Mouse (Mus musculus) liver, adult 2 months (tissue): ENCODE data around the gene Ccdc170. TPM values are rescaled to one million over a fixed set of nuclear protein-coding genes. Genes with fewer than 3 reads are reported as not detected.
A peak's percentile ranks its signal among the peaks of the same experiment; 100 is the strongest.

Experiments used
- DNase-seq: peaks from one replicate; pipeline ENCODE4 v3.0.0-alpha.2; 2011; ENCODE audit warnings: low read depth, low spot score; ENCODE audit errors: extremely low read depth
- H3K27ac ChIP-seq: fragments of 200-500 bp; replicated peaks from 2 replicates; pipeline ENCODE4 v1.5.1; 2012; ENCODE audit warnings: low read depth, mild to moderate bottlenecking, control low read depth, inconsistent platforms, low read length; ENCODE audit not compliant: insufficient read depth
- H3K27me3 ChIP-seq: fragments of 200-500 bp; 2 replicates; pipeline ENCODE4 v1.6.1; 2012; ENCODE audit warnings: mild to moderate bottlenecking, moderate library complexity, low read length, inconsistent platforms; ENCODE audit not compliant: control insufficient read depth, insufficient read depth
- H3K36me3 ChIP-seq: fragments of 200-500 bp; 2 replicates; pipeline ENCODE4 v1.6.1; 2012; ENCODE audit warnings: low read length, inconsistent platforms; ENCODE audit not compliant: control insufficient read depth, insufficient read depth
- H3K4me1 ChIP-seq: fragments of 200-500 bp; 2 replicates; pipeline ENCODE4 v1.6.1; 2011; ENCODE audit warnings: low read length; ENCODE audit not compliant: control insufficient read depth, insufficient read depth
- H3K4me3 ChIP-seq: fragments of 200-500 bp; 2 replicates; pipeline ENCODE4 v1.5.1; 2011; ENCODE audit warnings: low read depth, mild to moderate bottlenecking, control low read depth, low read length, moderate library complexity; ENCODE audit not compliant: insufficient read depth
- H3K79me2 ChIP-seq: fragments of 200-500 bp; 2 replicates; pipeline ENCODE4 v1.6.1; 2012; ENCODE audit warnings: inconsistent platforms, mild to moderate bottlenecking, low read length, moderate library complexity; ENCODE audit not compliant: control insufficient read depth, insufficient read depth
- H3K9ac ChIP-seq: fragments of 200-500 bp; 2 replicates; pipeline ENCODE4 v1.6.1; 2012; ENCODE audit warnings: low read depth, mild to moderate bottlenecking, control low read depth, inconsistent platforms, low read length
- CTCF ChIP-seq: fragments of 200-500 bp; IDR thresholded peaks from 2 replicates; pipeline ENCODE4 v1.5.1; 2011; ENCODE audit warnings: low read depth, low read length, control low read depth
- POLR2A ChIP-seq: fragments of 200-500 bp; IDR thresholded peaks from 2 replicates; pipeline ENCODE4 v1.6.1; 2011; ENCODE audit warnings: low read length, control low read depth; ENCODE audit not compliant: insufficient read depth; ENCODE audit errors: extremely low read depth
- WGBS: fragments of 180-500 bp; shearing (Covaris S2); methylation state at CpG from one replicate; pipeline ENCODE4 v1.1.7; 2018; 5-methylcytosine and 5-hydroxymethylcytosine counted together
- polyA plus RNA-seq: library from polyadenylated mRNA; depleted of rRNA; stranded (reverse); fragments of >200 nt; gene quantifications from 2 replicates; pipeline ENCODE4 v1.2.3, GENCODE M21; 2012
- total RNA-seq: library from RNA; depleted of rRNA; stranded (reverse); fragments of >200 nt; gene quantifications from 2 replicates; pipeline ENCODE4 v1.2.3, GENCODE M21; 2014

The Ccdc170 gene
- total and polyA plus RNA-seq, 2 experiments = not detected

DNA sequence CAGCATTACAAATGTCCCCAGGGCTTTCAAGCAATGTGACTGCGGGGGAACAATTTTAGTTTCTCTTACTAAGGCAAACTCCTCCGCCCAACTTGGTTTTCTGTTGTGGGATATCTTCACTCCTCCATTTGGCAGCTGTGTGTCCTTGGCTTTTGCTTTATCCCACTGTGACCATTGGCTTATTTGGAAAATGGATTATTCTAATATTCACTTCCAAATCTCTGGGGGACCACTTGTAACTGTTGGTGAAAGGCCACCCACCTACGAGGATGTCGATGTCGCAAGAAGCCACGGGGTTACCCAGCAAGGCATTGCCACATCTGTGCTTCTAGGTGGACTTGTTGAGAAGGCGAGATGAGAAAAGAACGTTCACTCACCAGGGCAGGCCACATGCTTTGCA, 607 bp upstream of the Ccdc170 start:
- no peaks in the 10 kb centered on the region for H3K79me2 ChIP-seq
- H3K27me3 ChIP-seq = no peaks in the 10 kb centered on the region
- no peak overlapping the region for H3K9ac ChIP-seq
- no peaks in the 10 kb centered on the region for H3K36me3 ChIP-seq
- 60% methylated on average over 8 of the region's 8 CpGs for WGBS
- H3K27ac ChIP-seq = no peak overlapping the region
- peak; percentile 12 for DNase-seq
- no peak for TF ChIP-seq POLR2A
- TF ChIP-seq CTCF = no peak
- H3K4me1 ChIP-seq = no peaks in the 10 kb centered on the region
- H3K4me3 ChIP-seq = no peak overlapping the region

DNA sequence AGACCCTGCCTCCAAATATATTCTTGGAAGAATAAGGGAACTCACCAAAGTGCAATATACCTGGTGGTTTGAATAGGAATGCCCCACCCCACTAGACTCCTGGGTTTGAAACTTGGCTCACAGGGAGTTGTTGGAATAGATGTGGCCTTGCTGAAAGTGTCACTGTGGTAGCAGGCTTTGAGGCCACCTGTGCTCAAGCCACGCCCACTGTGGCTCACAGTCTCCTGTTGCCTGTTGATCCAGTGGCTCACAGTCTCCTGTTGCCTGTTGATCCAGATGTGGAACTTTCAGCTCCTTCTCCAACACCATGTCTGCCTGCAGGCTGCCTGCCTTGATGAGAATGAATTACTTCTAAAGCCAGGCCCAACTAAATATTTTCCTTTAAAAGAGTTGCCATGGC, 1.5 kb downstream of the Ccdc170 start:
- H3K4me1 ChIP-seq = no peaks in the 10 kb centered on the region
- TF ChIP-seq CTCF (no peak), POLR2A (no peak)
- no peak overlapping the region for H3K4me3 ChIP-seq
- H3K9ac ChIP-seq = no peak overlapping the region
- whole genome bisulfite sequencing = 94% methylated on average over 1 of the region's 1 CpGs
- no peaks in the 10 kb centered on the region for H3K27me3 ChIP-seq
- no peaks in the 10 kb centered on the region for H3K79me2 ChIP-seq
- H3K27ac ChIP-seq = no peak overlapping the region
- no peaks in the 10 kb centered on the region for H3K36me3 ChIP-seq
- no peak for DNase-seq

DNA sequence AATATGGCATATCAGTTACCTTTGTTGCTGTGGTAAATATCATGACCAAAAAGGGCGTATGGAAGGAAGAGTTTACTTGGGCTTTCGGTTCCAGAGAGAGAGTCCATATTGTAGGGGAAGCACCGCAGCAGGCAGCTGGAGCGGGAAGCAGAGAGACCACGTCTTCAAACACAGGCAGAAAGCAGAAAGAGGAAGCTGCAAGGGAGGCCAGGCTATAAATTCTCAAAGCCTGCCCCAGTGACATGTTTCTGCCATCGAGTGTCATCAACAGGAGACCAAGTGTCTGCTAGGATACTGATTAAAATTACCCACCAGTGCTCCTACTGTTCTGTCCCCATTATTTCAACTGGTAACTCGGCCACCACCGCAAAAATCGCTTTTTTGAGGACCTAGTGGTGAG, 2.7 kb downstream of the Ccdc170 start:
- Histone ChIP-seq H3K36me3 (no peaks in the 10 kb centered on the region), H3K4me1 (no peaks in the 10 kb centered on the region), H3K79me2 (no peaks in the 10 kb centered on the region), H3K27me3 (no peaks in the 10 kb centered on the region), H3K4me3 (no peak overlapping the region), H3K9ac (no peak overlapping the region), H3K27ac (no peak overlapping the region)
- TF ChIP-seq POLR2A (no peak), CTCF (no peak)
- DNase-seq = no peak
- 77% methylated on average over 9 of the region's 9 CpGs for WGBS

GRCm38 (mm10) chr10:4489865-4490264, 7.6 kb downstream of the Ccdc170 start:
- Histone ChIP-seq H3K9ac (no peak overlapping the region), H3K27ac (no peak overlapping the region), H3K4me1 (peaks cover 3% of the 10 kb centered on the region; the same call in 1 of the 2 replicates), H3K27me3 (no peaks in the 10 kb centered on the region), H3K4me3 (no peak overlapping the region), H3K79me2 (no peaks in the 10 kb centered on the region), H3K36me3 (no peaks in the 10 kb centered on the region)
- TF ChIP-seq CTCF = no peak
- TF ChIP-seq POLR2A = no peak
- no peak for DNase-seq
- 82% methylated on average over 5 of the region's 5 CpGs for WGBS

GRCm38 (mm10) chr10:4491281-4491680, 9.0 kb downstream of the Ccdc170 start:
- Histone ChIP-seq H3K9ac (no peak overlapping the region), H3K79me2 (no peaks in the 10 kb centered on the region), H3K36me3 (no peaks in the 10 kb centered on the region), H3K4me1 (peaks cover 3% of the 10 kb centered on the region; the same call in 1 of the 2 replicates), H3K4me3 (no peak overlapping the region), H3K27me3 (no peaks in the 10 kb centered on the region), H3K27ac (no peak overlapping the region)
- peak; percentile 9 for DNase-seq
- 40% methylated on average over 3 of the region's 3 CpGs for WGBS
- no peak for TF ChIP-seq POLR2A
- no peak for TF ChIP-seq CTCF

GRCm38 (mm10) chr10:4492045-4492444, 9.7 kb downstream of the Ccdc170 start:
- WGBS = 78% methylated on average over 1 of the region's 1 CpGs
- DNase-seq = no peak
- no peak overlapping the region for H3K4me3 ChIP-seq
- no peak overlapping the region for H3K9ac ChIP-seq
- TF ChIP-seq CTCF (no peak), POLR2A (no peak)
- H3K36me3 ChIP-seq = no peaks in the 10 kb centered on the region
- no peaks in the 10 kb centered on the region for H3K79me2 ChIP-seq
- peaks cover 3% of the 10 kb centered on the region; the same call in 1 of the 2 replicates for H3K4me1 ChIP-seq
- no peak overlapping the region for H3K27ac ChIP-seq
- H3K27me3 ChIP-seq = no peaks in the 10 kb centered on the region
